Mouse (Mus musculus) E14TG2a.4 (cell line): Measurements from ENCODE around the gene Sin3a.

ENCODE experiments used
- H3K27me3 ChIP-seq: 2 replicates; pipeline ENCODE4 v1.6.1; 2014; ENCODE audit warnings: low read length, control low read depth; ENCODE audit not compliant: insufficient read depth
- H3K36me3 ChIP-seq: 2 replicates; pipeline ENCODE4 v1.6.1; 2014; ENCODE audit warnings: low read length, control low read depth; ENCODE audit not compliant: insufficient read depth
- H3K4me1 ChIP-seq: replicated peaks from 2 replicates; pipeline ENCODE4 v1.6.1; 2014; ENCODE audit warnings: low read depth, low read length, control low read depth
- H3K4me3 ChIP-seq: replicated peaks from 2 replicates; pipeline ENCODE4 v1.5.1; 2014; ENCODE audit warnings: mild to moderate bottlenecking, low read length
- H3K9me3 ChIP-seq: 2 replicates; pipeline ENCODE4 v1.6.1; 2014; ENCODE audit warnings: low read length, control low read depth
- CTCF ChIP-seq: conservative IDR thresholded peaks from 2 replicates; pipeline ENCODE4 v1.5.1; 2014; ENCODE audit warnings: low read length
- NANOG ChIP-seq: IDR thresholded peaks from 2 replicates; pipeline ENCODE4 v1.6.1; 2014; ENCODE audit warnings: borderline replicate concordance, low read length, mixed read lengths
- POU5F1 ChIP-seq: IDR thresholded peaks from 2 replicates; pipeline ENCODE4 v1.6.1; 2014; ENCODE audit warnings: low read length, borderline replicate concordance

Gene Sin3a

GRCm38 (mm10) chr9:57141417-57142353, 69.8 kb downstream of the Sin3a start:
- H3K36me3 ChIP-seq = peaks cover 84% of the 10 kb centered on the region
- no peak overlapping the region for H3K4me3 ChIP-seq
- H3K4me1 ChIP-seq = peaks cover 64% of the 10 kb centered on the region
- no peaks in the 10 kb centered on the region for H3K9me3 ChIP-seq
- H3K27me3 ChIP-seq = no peaks in the 10 kb centered on the region
- TF ChIP-seq CTCF (no peak), POU5F1 (no peak), NANOG (no peak)

DNA sequence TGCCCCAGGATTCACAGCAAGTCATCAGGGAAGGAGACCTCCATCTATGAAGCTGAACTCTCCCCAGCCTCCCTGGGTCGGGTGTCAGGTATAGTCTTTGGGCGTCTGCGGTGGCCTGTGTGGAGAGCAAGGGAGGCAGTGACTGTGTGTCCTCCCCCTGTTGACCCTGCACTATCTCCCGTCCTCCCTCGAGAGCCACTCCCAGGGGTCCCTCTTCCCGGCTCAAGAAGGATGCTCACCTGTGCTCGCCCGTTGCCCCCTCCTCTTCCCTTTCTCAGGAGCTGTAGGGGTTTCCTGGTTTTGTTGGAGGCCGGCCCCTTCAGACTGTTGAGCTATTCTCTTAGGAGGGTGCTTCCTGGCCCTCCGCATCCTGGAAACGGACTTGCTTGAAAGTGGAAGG, 71.4 kb downstream of the Sin3a start:
- TF ChIP-seq NANOG (no peak), CTCF (no peak), POU5F1 (no peak)
- Histone ChIP-seq H3K4me1 (peaks cover 62% of the 10 kb centered on the region), H3K36me3 (peaks cover 69% of the 10 kb centered on the region), H3K27me3 (no peaks in the 10 kb centered on the region), H3K4me3 (no peak overlapping the region), H3K9me3 (no peaks in the 10 kb centered on the region)

DNA sequence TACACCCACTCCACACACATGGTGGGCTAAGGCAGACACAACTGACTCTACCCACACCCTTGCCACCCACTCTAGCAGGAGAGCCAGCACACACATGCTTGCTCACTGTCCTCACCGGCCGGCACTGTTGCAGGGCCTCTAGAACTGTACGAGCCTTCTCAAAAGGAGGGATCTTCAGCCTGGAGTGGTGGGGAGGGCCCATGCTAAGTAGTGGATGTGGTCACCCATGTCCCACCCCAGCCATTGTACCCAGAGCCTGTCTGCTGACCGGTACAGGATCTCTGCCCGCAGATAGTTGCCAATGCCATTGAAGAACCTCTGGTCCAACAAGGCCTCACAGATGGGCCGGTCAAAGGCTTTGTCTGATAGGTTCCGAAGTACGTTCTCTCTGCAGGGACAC, 73.0 kb downstream of the Sin3a start:
- H3K36me3 ChIP-seq = peaks cover 54% of the 10 kb centered on the region
- H3K27me3 ChIP-seq = no peaks in the 10 kb centered on the region
- TF ChIP-seq POU5F1 (no peak), NANOG (no peak), CTCF (no peak)
- no peak overlapping the region for H3K4me3 ChIP-seq
- H3K9me3 ChIP-seq = no peaks in the 10 kb centered on the region
- H3K4me1 ChIP-seq = peaks cover 59% of the 10 kb centered on the region

DNA sequence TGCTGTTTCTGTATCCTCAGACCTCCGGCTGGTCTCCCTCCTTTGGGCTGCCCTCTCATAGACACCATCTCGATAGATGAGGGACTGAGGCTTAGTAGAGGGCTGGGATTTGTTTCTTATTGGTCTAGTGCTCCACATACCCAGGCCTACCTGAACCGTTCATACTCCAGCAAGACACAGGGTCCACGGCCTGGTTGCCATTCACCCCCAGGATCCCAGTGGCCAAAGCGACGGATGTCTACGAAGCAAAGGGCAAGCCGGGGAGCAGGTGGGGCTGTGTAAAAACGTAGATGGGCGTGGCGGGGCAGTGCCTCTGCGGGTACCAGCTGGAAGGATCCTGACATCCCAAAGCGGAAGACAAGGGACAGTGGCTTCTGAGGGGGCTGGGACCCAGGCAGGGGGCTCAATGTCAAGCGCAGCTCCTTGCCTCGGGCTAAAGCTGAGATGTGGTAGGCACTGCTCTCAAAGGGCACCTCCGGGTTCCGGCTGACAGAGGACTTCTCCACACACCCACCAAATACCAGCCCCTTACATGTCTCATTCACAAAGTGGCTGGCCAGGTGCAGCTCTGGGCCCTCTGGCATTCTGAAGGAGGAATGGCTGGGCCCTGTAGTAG, 74.7 kb downstream of the Sin3a start:
- Histone ChIP-seq H3K36me3 (peaks cover 36% of the 10 kb centered on the region), H3K4me1 (peaks cover 59% of the 10 kb centered on the region), H3K27me3 (no peaks in the 10 kb centered on the region), H3K9me3 (no peaks in the 10 kb centered on the region), H3K4me3 (peak overlapping the region; percentile 83)
- TF ChIP-seq NANOG (no peak), CTCF (no peak), POU5F1 (no peak)

DNA sequence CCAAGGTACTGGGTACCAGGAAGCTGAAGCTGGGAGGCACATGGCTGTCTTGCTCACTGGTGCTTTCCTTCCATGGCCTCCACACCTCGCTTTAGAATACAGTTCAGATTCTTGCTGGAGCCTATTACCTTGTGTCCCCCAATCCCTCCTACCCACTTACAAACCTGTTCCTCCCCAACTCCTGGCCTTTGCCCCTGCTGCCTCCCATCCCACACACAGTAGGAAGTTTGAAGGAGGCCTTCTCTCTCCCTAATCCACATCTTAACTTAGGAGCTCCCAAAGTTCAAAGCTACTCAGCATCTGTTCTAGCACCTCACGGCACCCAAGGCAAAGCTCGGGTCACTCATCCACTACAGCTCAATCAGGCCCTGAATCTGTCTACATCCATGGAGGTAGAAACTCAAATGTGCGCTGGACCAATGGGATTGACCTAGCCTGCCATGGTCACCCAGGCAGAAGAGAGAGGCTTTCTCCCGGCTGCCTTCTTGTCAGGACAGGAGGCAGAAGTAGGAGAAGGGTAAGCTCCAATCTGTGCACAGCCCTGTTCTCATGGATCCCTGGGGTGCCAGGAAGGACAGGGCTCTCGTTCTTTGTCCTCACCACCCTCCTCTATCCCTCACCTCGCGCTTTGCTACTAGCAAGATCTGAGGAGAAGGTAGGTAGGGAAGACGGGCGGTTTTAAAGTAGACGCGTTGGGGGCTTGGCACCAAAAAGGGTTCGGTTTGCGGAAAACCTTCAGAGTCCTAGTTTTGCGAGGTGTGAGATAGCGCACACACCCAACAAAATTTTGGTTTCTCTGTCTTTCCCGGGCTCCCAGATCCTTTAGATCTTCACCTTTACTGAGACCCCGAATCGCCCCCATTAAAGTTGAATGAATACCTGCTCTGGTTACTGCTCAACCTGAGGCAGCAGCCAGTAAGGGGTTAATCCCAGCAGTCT, 75.6 kb downstream of the Sin3a start:
- H3K27me3 ChIP-seq = no peaks in the 10 kb centered on the region
- peaks cover 27% of the 10 kb centered on the region for H3K36me3 ChIP-seq

GRCm38 (mm10) chr9:57148144-57148878, 76.5 kb downstream of the Sin3a start, which contains the start of gene Neil1:
Neil1 (minus strand) TSS chr9:57148305.
- H3K9me3 ChIP-seq = no peaks in the 10 kb centered on the region
- TF ChIP-seq NANOG (no peak), POU5F1 (no peak), CTCF (no peak)
- H3K36me3 ChIP-seq = peaks cover 24% of the 10 kb centered on the region
- H3K4me1 ChIP-seq = peaks cover 55% of the 10 kb centered on the region
- H3K27me3 ChIP-seq = no peaks in the 10 kb centered on the region
- peak within 1 kb of the TSS; percentile 83 for H3K4me3 ChIP-seq

More for the DNA sequence above, 75.6 kb downstream of the Sin3a start:
- Histone ChIP-seq H3K4me3 (peak overlapping the region; percentile 83), H3K4me1 (peaks cover 59% of the 10 kb centered on the region), H3K9me3 (no peaks in the 10 kb centered on the region)
- no peak for TF ChIP-seq NANOG
- no peak for TF ChIP-seq CTCF
- no peak for TF ChIP-seq POU5F1

GRCm38 (mm10) chr9:57149021-57149420, 77.2 kb downstream of the Sin3a start:
- no peak for TF ChIP-seq CTCF
- TF ChIP-seq POU5F1 = no peak
- no peak for TF ChIP-seq NANOG

More at GRCm38 (mm10) chr9:57149021-57149420, 77.2 kb downstream of the Sin3a start:
- Histone ChIP-seq H3K36me3 (peaks cover 17% of the 10 kb centered on the region), H3K27me3 (no peaks in the 10 kb centered on the region), H3K4me1 (peaks cover 54% of the 10 kb centered on the region), H3K4me3 (peak overlapping the region; percentile 83), H3K9me3 (no peaks in the 10 kb centered on the region)
